ENCODE assay signal across 27 mouse cellular contexts in genomic region chr2:73788395-73788794, GRCm38 (mm10). TPM values are rescaled to one million over a fixed set of nuclear protein-coding genes. Genes with fewer than 3 reads are reported as not detected.
"Had no signal": no experiment of that assay in that cellular context is flagged by ENCODE, and none has a peak within 500 bp of the region (broad histone marks: within the 10 kb centered on the region; RNA-seq: fewer than 3 reads in every experiment).

No protein-coding gene starts in this region.

- H3K9me3 ChIP-seq: embryonic facial prominence, embryonic 12.5 days; embryonic facial prominence, embryonic 13.5 days; embryonic facial prominence, embryonic 15.5 days; forebrain, embryonic 10.5 days; forebrain, embryonic 12.5 days; forebrain, embryonic 15.5 days had no signal

- H3K27ac ChIP-seq: embryonic facial prominence, embryonic 10.5 days; embryonic facial prominence, embryonic 12.5 days; embryonic facial prominence, embryonic 13.5 days; embryonic facial prominence, embryonic 15.5 days; forebrain, embryonic 10.5 days; forebrain, embryonic 12.5 days; forebrain, embryonic 13.5 days; forebrain, embryonic 15.5 days; gastrocnemius, adult 2 months; heart, adult 2 months had no signal

- H3K4me1 ChIP-seq: forebrain, embryonic 12.5 days had no signal

- H3K4me3 ChIP-seq: embryonic facial prominence, embryonic 10.5 days; embryonic facial prominence, embryonic 12.5 days; embryonic facial prominence, embryonic 13.5 days; embryonic facial prominence, embryonic 15.5 days; erythroblast, embryonic 14.5 days; forebrain, embryonic 10.5 days; forebrain, embryonic 12.5 days; forebrain, embryonic 13.5 days; forebrain, embryonic 15.5 days; gastrocnemius, adult 2 months; heart, adult 2 months had no signal

- DNase-seq: cerebellum, adult 2 months; cerebellum, adult 8-10 months; cerebellum, adult 9-10 months; cerebellum, adult 9-11 months; cerebellum, postnatal 10 days; cerebellum, postnatal 14 days; cerebellum, postnatal 25 days; cerebellum, postnatal 36 days; embryo, embryonic 11 days; forebrain, postnatal 0 days; gastrocnemius, adult 2 months; gastrocnemius, postnatal 10 days; gastrocnemius, postnatal 14 days; gastrocnemius, postnatal 25 days; gastrocnemius, postnatal 36 days; heart, adult 18-20 months; heart, adult 2 months had no signal

- H3K36me3 ChIP-seq: embryonic facial prominence, embryonic 10.5 days; embryonic facial prominence, embryonic 12.5 days; embryonic facial prominence, embryonic 13.5 days; embryonic facial prominence, embryonic 15.5 days; forebrain, embryonic 10.5 days; forebrain, embryonic 12.5 days; forebrain, embryonic 15.5 days had no signal

- H3K27me3 ChIP-seq: embryonic facial prominence, embryonic 12.5 days; embryonic facial prominence, embryonic 13.5 days; embryonic facial prominence, embryonic 15.5 days; forebrain, embryonic 12.5 days; forebrain, embryonic 13.5 days; forebrain, embryonic 15.5 days had no signal

RNA-seq across cellular contexts. Expression of gene Chn1, which starts 13.2 kb away (rescaled TPM):
- total RNA-seq: granulocyte monocyte progenitor cell, adult 5-6 weeks had no signal
